Mouse (Mus musculus): ENCODE results near the gene Atrnl1. TPM values are rescaled to one million over a fixed set of nuclear protein-coding genes. Genes with fewer than 3 reads are reported as not detected.
"Not testable (repeated sequence)": the region's sequence is repeated elsewhere in the genome, so short reads cannot be mapped to it uniquely, and the experiment has no call there.

Gene Atrnl1
- polyA plus RNA-seq, 1 experiment from 2014 or later = 5.5 TPM

- Histone ChIP-seq H3K4me1 (ENCODE audit: control insufficient read depth, insufficient read depth, low read length) (no peaks in the 10 kb centered on the region), H3K27me3 (ENCODE audit: control insufficient read depth, insufficient read depth, low read length) (no peaks in the 10 kb centered on the region), H3K9me3 (replicated peaks; ENCODE audit: control insufficient read depth, low read length) (no peaks in the 10 kb centered on the region), H3K4me2 (ENCODE audit: low read depth, low read length) (no peak overlapping the region), H3K4me3 (replicated peaks; ENCODE audit: low read length) (no peak overlapping the region), H3K9ac (ENCODE audit: low read length) (no peak overlapping the region), H3K27ac (ENCODE audit: low read length) (no peak overlapping the region), H3K36me3 (ENCODE audit: control insufficient read depth, insufficient read depth, low read length) (no peaks in the 10 kb centered on the region)
- no peak for ATAC-seq (ENCODE audit: insufficient read depth, low FRiP score)
- WGBS = 46% methylated on average over 13 of the region's 13 CpGs
Measured at GRCm38 (mm10) chr19:57870871-57871270, 260.0 kb downstream of the Atrnl1 start.

GRCm38 (mm10) chr19:57876057-57876456, 265.2 kb downstream of the Atrnl1 start:
- no peaks in the 10 kb centered on the region for H3K4me1 ChIP-seq (ENCODE audit: control insufficient read depth, insufficient read depth, low read length)
- H3K27me3 ChIP-seq (ENCODE audit: control insufficient read depth, insufficient read depth, low read length) = no peaks in the 10 kb centered on the region
- no peak overlapping the region for H3K4me2 ChIP-seq (ENCODE audit: low read depth, low read length)
- no peaks in the 10 kb centered on the region for H3K9me3 ChIP-seq (replicated peaks; ENCODE audit: control insufficient read depth, low read length)
- WGBS = 88% methylated on average over 6 of the region's 6 CpGs
- ATAC-seq (ENCODE audit: insufficient read depth, low FRiP score) = no peak
- no peak overlapping the region for H3K9ac ChIP-seq (ENCODE audit: low read length)
- no peak overlapping the region for H3K4me3 ChIP-seq (replicated peaks; ENCODE audit: low read length)
- no peak overlapping the region for H3K27ac ChIP-seq (ENCODE audit: low read length)
- H3K36me3 ChIP-seq (ENCODE audit: control insufficient read depth, insufficient read depth, low read length) = no peaks in the 10 kb centered on the region

GRCm38 (mm10) chr19:57877343-57877742, 266.5 kb downstream of the Atrnl1 start:
- Histone ChIP-seq H3K36me3 (ENCODE audit: control insufficient read depth, insufficient read depth, low read length) (no peaks in the 10 kb centered on the region), H3K4me2 (ENCODE audit: low read depth, low read length) (no peak overlapping the region), H3K27me3 (ENCODE audit: control insufficient read depth, insufficient read depth, low read length) (no peaks in the 10 kb centered on the region), H3K9me3 (replicated peaks; ENCODE audit: control insufficient read depth, low read length) (no peaks in the 10 kb centered on the region), H3K4me3 (replicated peaks; ENCODE audit: low read length) (no peak overlapping the region), H3K4me1 (ENCODE audit: control insufficient read depth, insufficient read depth, low read length) (no peaks in the 10 kb centered on the region), H3K9ac (ENCODE audit: low read length) (no peak overlapping the region), H3K27ac (ENCODE audit: low read length) (no peak overlapping the region)
- ATAC-seq (ENCODE audit: insufficient read depth, low FRiP score) = no peak
- 95% methylated on average over 4 of the region's 4 CpGs for WGBS

- Histone ChIP-seq H3K4me1 (ENCODE audit: control insufficient read depth, insufficient read depth, low read length) (no peaks in the 10 kb centered on the region), H3K36me3 (ENCODE audit: control insufficient read depth, insufficient read depth, low read length) (no peaks in the 10 kb centered on the region), H3K4me2 (ENCODE audit: low read depth, low read length) (no peak overlapping the region), H3K9me3 (replicated peaks; ENCODE audit: control insufficient read depth, low read length) (no peaks in the 10 kb centered on the region), H3K27me3 (ENCODE audit: control insufficient read depth, insufficient read depth, low read length) (no peaks in the 10 kb centered on the region), H3K9ac (ENCODE audit: low read length) (no peak overlapping the region), H3K27ac (ENCODE audit: low read length) (no peak overlapping the region), H3K4me3 (replicated peaks; ENCODE audit: low read length) (no peak overlapping the region)
- 54% methylated on average over 9 of the region's 9 CpGs for WGBS
- no peak for ATAC-seq (ENCODE audit: insufficient read depth, low FRiP score)
Measured at GRCm38 (mm10) chr19:57878583-57878982, 267.7 kb downstream of the Atrnl1 start.

- H3K27ac ChIP-seq (ENCODE audit: low read length); H3K4me1 ChIP-seq (ENCODE audit: control insufficient read depth, insufficient read depth, low read length); H3K27me3 ChIP-seq (ENCODE audit: control insufficient read depth, insufficient read depth, low read length); ATAC-seq (ENCODE audit: insufficient read depth, low FRiP score); H3K36me3 ChIP-seq (ENCODE audit: control insufficient read depth, insufficient read depth, low read length); H3K9ac ChIP-seq (ENCODE audit: low read length); H3K9me3 ChIP-seq (replicated peaks; ENCODE audit: control insufficient read depth, low read length); H3K4me3 ChIP-seq (replicated peaks; ENCODE audit: low read length); H3K4me2 ChIP-seq (ENCODE audit: low read depth, low read length): not testable (repeated sequence)
- 58% methylated on average over 1 of the region's 1 CpGs for WGBS
Measured at GRCm38 (mm10) chr19:57879841-57880240, 269.0 kb downstream of the Atrnl1 start.

GRCm38 (mm10) chr19:57881927-57882326, 271.1 kb downstream of the Atrnl1 start:
- ATAC-seq (ENCODE audit: insufficient read depth, low FRiP score) = no peak
- Histone ChIP-seq H3K27me3 (ENCODE audit: control insufficient read depth, insufficient read depth, low read length) (no peaks in the 10 kb centered on the region), H3K9ac (ENCODE audit: low read length) (no peak overlapping the region), H3K4me2 (ENCODE audit: low read depth, low read length) (no peak overlapping the region), H3K9me3 (replicated peaks; ENCODE audit: control insufficient read depth, low read length) (no peaks in the 10 kb centered on the region), H3K36me3 (ENCODE audit: control insufficient read depth, insufficient read depth, low read length) (no peaks in the 10 kb centered on the region), H3K27ac (ENCODE audit: low read length) (no peak overlapping the region), H3K4me1 (ENCODE audit: control insufficient read depth, insufficient read depth, low read length) (no peaks in the 10 kb centered on the region), H3K4me3 (replicated peaks; ENCODE audit: low read length) (no peak overlapping the region)
- WGBS = 83% methylated on average over 7 of the region's 7 CpGs

GRCm38 (mm10) chr19:57888871-57889270, 278.0 kb downstream of the Atrnl1 start:
- ATAC-seq (ENCODE audit: insufficient read depth, low FRiP score) = no peak
- Histone ChIP-seq H3K9me3 (replicated peaks; ENCODE audit: control insufficient read depth, low read length) (no peaks in the 10 kb centered on the region), H3K4me3 (replicated peaks; ENCODE audit: low read length) (no peak overlapping the region), H3K27me3 (ENCODE audit: control insufficient read depth, insufficient read depth, low read length) (no peaks in the 10 kb centered on the region), H3K27ac (ENCODE audit: low read length) (no peak overlapping the region), H3K4me1 (ENCODE audit: control insufficient read depth, insufficient read depth, low read length) (peaks cover 8% of the 10 kb centered on the region; the same call in 1 of the 2 replicates), H3K36me3 (ENCODE audit: control insufficient read depth, insufficient read depth, low read length) (no peaks in the 10 kb centered on the region), H3K4me2 (ENCODE audit: low read depth, low read length) (no peak overlapping the region), H3K9ac (ENCODE audit: low read length) (no peak overlapping the region)
- WGBS = 90% methylated on average over 8 of the region's 8 CpGs

- H3K4me2 ChIP-seq (ENCODE audit: low read depth, low read length) = no peak overlapping the region
Measured at GRCm38 (mm10) chr19:57889741-57890140, 278.9 kb downstream of the Atrnl1 start.

GRCm38 (mm10) chr19:57890954-57891353, 280.1 kb downstream of the Atrnl1 start:
- no peak overlapping the region for H3K27ac ChIP-seq (ENCODE audit: low read length)
- no peak for ATAC-seq (ENCODE audit: insufficient read depth, low FRiP score)
- no peak overlapping the region for H3K9ac ChIP-seq (ENCODE audit: low read length)
- H3K4me1 ChIP-seq (ENCODE audit: control insufficient read depth, insufficient read depth, low read length) = peaks cover 8% of the 10 kb centered on the region; the same call in 1 of the 2 replicates
- H3K9me3 ChIP-seq (replicated peaks; ENCODE audit: control insufficient read depth, low read length) = no peaks in the 10 kb centered on the region
- H3K36me3 ChIP-seq (ENCODE audit: control insufficient read depth, insufficient read depth, low read length) = no peaks in the 10 kb centered on the region
- no peaks in the 10 kb centered on the region for H3K27me3 ChIP-seq (ENCODE audit: control insufficient read depth, insufficient read depth, low read length)
- H3K4me2 ChIP-seq (ENCODE audit: low read depth, low read length) = no peak overlapping the region
- WGBS = 58% methylated on average over 3 of the region's 3 CpGs
- H3K4me3 ChIP-seq (replicated peaks; ENCODE audit: low read length) = no peak overlapping the region

More at GRCm38 (mm10) chr19:57889741-57890140, 278.9 kb downstream of the Atrnl1 start:
- ATAC-seq (ENCODE audit: insufficient read depth, low FRiP score) = no peak
- Histone ChIP-seq H3K27ac (ENCODE audit: low read length) (no peak overlapping the region), H3K9ac (ENCODE audit: low read length) (no peak overlapping the region), H3K4me3 (replicated peaks; ENCODE audit: low read length) (no peak overlapping the region), H3K4me1 (ENCODE audit: control insufficient read depth, insufficient read depth, low read length) (peaks cover 8% of the 10 kb centered on the region; the same call in 1 of the 2 replicates), H3K9me3 (replicated peaks; ENCODE audit: control insufficient read depth, low read length) (no peaks in the 10 kb centered on the region), H3K27me3 (ENCODE audit: control insufficient read depth, insufficient read depth, low read length) (no peaks in the 10 kb centered on the region), H3K36me3 (ENCODE audit: control insufficient read depth, insufficient read depth, low read length) (no peaks in the 10 kb centered on the region)
- WGBS = 40% methylated on average over 3 of the region's 3 CpGs

GRCm38 (mm10) chr19:57894191-57894590, 283.4 kb downstream of the Atrnl1 start:
- no peak overlapping the region for H3K9ac ChIP-seq (ENCODE audit: low read length)
- H3K9me3 ChIP-seq (replicated peaks; ENCODE audit: control insufficient read depth, low read length) = no peaks in the 10 kb centered on the region
- peaks cover 8% of the 10 kb centered on the region; the same call in 1 of the 2 replicates for H3K4me1 ChIP-seq (ENCODE audit: control insufficient read depth, insufficient read depth, low read length)
- 47% methylated on average over 1 of the region's 1 CpGs for WGBS
- no peak overlapping the region for H3K27ac ChIP-seq (ENCODE audit: low read length)
- no peaks in the 10 kb centered on the region for H3K27me3 ChIP-seq (ENCODE audit: control insufficient read depth, insufficient read depth, low read length)
- H3K4me2 ChIP-seq (ENCODE audit: low read depth, low read length) = no peak overlapping the region
- no peaks in the 10 kb centered on the region for H3K36me3 ChIP-seq (ENCODE audit: control insufficient read depth, insufficient read depth, low read length)
- H3K4me3 ChIP-seq (replicated peaks; ENCODE audit: low read length) = no peak overlapping the region
- ATAC-seq (ENCODE audit: insufficient read depth, low FRiP score) = no peak
